Mouse (Mus musculus) cerebellum, postnatal 10 days (tissue): ENCODE data around the gene Rpl9.

Experiments used
- DNase-seq, 2 experiments: peaks; one replicate each; pipeline ENCODE4 v3.0.0; 2021; ENCODE audit warnings: mixed read lengths in 2 of 2

The Rpl9 gene

GRCm38 (mm10) chr5:65390648-65391644 is at the start of gene Rpl9, which contains the start of gene Lias:
Rpl9 (minus strand) TSS chr5:65391444.
Lias (plus strand) TSS chr5:65391497.
- DNase-seq, result peak; percentile 99

- DNase-seq, result no peak
These were observed 46.8 kb upstream of the Rpl9 start for GRCm38 (mm10) chr5:65438041-65438440.

GRCm38 (mm10) chr5:65435806-65436561 is 44.7 kb upstream of the Rpl9 start, which contains the start of gene Ugdh:
Ugdh (minus strand) TSS chr5:65435949.
- DNase-seq, result peak; percentile 97 to 98

GRCm38 (mm10) chr5:65435363-65435805 is 44.1 kb upstream of the Rpl9 start:
- no peak for DNase-seq

GRCm38 (mm10) chr5:65434471-65435362 is 43.5 kb upstream of the Rpl9 start:
- DNase-seq, result peak; percentile 16 to 43

GRCm38 (mm10) chr5:65429441-65429840 is 38.2 kb upstream of the Rpl9 start:
- no peak for DNase-seq

- no peak for DNase-seq
These were observed 37.1 kb upstream of the Rpl9 start for GRCm38 (mm10) chr5:65428321-65428720.

GRCm38 (mm10) chr5:65425251-65425650 is 34.0 kb upstream of the Rpl9 start:
- DNase-seq, result no peak

GRCm38 (mm10) chr5:65424215-65424614 is 33.0 kb upstream of the Rpl9 start:
- no peak for DNase-seq

- no peak for DNase-seq
These were observed 31.6 kb upstream of the Rpl9 start for GRCm38 (mm10) chr5:65422803-65423202.

GRCm38 (mm10) chr5:65420822-65421221 is 29.6 kb upstream of the Rpl9 start:
- no peak for DNase-seq

- no peak for DNase-seq
These were observed 27.9 kb upstream of the Rpl9 start for GRCm38 (mm10) chr5:65419136-65419535.

- DNase-seq, result peak; percentile 23 to 33
These were observed 24.6 kb upstream of the Rpl9 start for GRCm38 (mm10) chr5:65415653-65416458.

- DNase-seq, result no peak
These were observed 16.7 kb upstream of the Rpl9 start for GRCm38 (mm10) chr5:65407989-65408388.

GRCm38 (mm10) chr5:65401251-65401994 is 10.2 kb upstream of the Rpl9 start:
- DNase-seq, result peak; percentile 87 to 89

- DNase-seq, result no peak
These were observed 3.2 kb upstream of the Rpl9 start for GRCm38 (mm10) chr5:65394425-65394824.

GRCm38 (mm10) chr5:65391753-65392152 is 509 bp upstream of the Rpl9 start:
- DNase-seq, result peak in 1 of 2 experiments; percentile 16

GRCm38 (mm10) chr5:65387008-65387867 is 4.0 kb downstream of the Rpl9 start:
- DNase-seq, result no peak

- DNase-seq, result no peak
These were observed 5.5 kb downstream of the Rpl9 start for GRCm38 (mm10) chr5:65385704-65386103.

GRCm38 (mm10) chr5:65374746-65375145 is 16.5 kb downstream of the Rpl9 start:
- DNase-seq, result no peak
